Mouse (Mus musculus): ENCODE measurements around the gene Ran. TPM values are rescaled to one million over a fixed set of nuclear protein-coding genes. Genes with fewer than 3 reads are reported as not detected.

The Ran gene
- total and polyA plus RNA-seq, 2 experiments from 2014 or later = 312 to 330 TPM

GRCm38 (mm10) chr5:129049372-129049771 lies 29.5 kb downstream of the Ran start:
- Histone ChIP-seq H3K4me2 (ENCODE audit: low read depth) (0 out of 2 replicates have a peak overlapping the region, but pooled peaks have one; percentile 4), H3K4me3 (ENCODE audit: low read depth, low read length) (no peak overlapping the region), H3K36me3 (ENCODE audit: insufficient read depth) (no peaks in the 10 kb centered on the region), H3K27ac (ENCODE audit: low read depth, low read length) (peak overlapping the region; percentile 74), H3K4me1 (ENCODE audit: insufficient read depth) (peaks cover 20% of the 10 kb centered on the region), H3K9ac (no peak overlapping the region), H3K27me3 (ENCODE audit: insufficient read depth, low read length) (no peaks in the 10 kb centered on the region), H3K9me3 (ENCODE audit: low read length) (no peaks in the 10 kb centered on the region)
- DNase-seq (peak; percentile 90), ATAC-seq (peak; percentile 68)
- TF ChIP-seq CTCF (IDR thresholded peaks at IDR 0.05; ENCODE audit: low read depth) = no peak
- 39% methylated on average over 9 of the region's 9 CpGs for WGBS

GRCm38 (mm10) chr5:129051910-129052309 lies 32.0 kb downstream of the Ran start:
- 91% methylated on average over 3 of the region's 3 CpGs for WGBS
- DNase-seq (no peak), ATAC-seq (no peak)
- Histone ChIP-seq H3K36me3 (ENCODE audit: insufficient read depth) (no peaks in the 10 kb centered on the region), H3K9ac (no peak overlapping the region), H3K4me3 (ENCODE audit: low read depth, low read length) (no peak overlapping the region), H3K27me3 (ENCODE audit: insufficient read depth, low read length) (no peaks in the 10 kb centered on the region), H3K27ac (ENCODE audit: low read depth, low read length) (no peak overlapping the region), H3K4me2 (ENCODE audit: low read depth) (no peak overlapping the region), H3K9me3 (ENCODE audit: low read length) (no peaks in the 10 kb centered on the region), H3K4me1 (ENCODE audit: insufficient read depth) (peaks cover 16% of the 10 kb centered on the region)
- peak; percentile 31; the same call in 1 of the 2 replicates for TF ChIP-seq CTCF (IDR thresholded peaks at IDR 0.05; ENCODE audit: low read depth)

- Histone ChIP-seq H3K9me3 (ENCODE audit: low read length) (no peaks in the 10 kb centered on the region), H3K4me1 (ENCODE audit: insufficient read depth) (peaks cover 16% of the 10 kb centered on the region), H3K27ac (ENCODE audit: low read depth, low read length) (peak overlapping the region; percentile 76), H3K4me3 (ENCODE audit: low read depth, low read length) (no peak overlapping the region), H3K9ac (peak overlapping the region; percentile 43), H3K4me2 (ENCODE audit: low read depth) (peak overlapping the region; percentile 14), H3K27me3 (ENCODE audit: insufficient read depth, low read length) (no peaks in the 10 kb centered on the region), H3K36me3 (ENCODE audit: insufficient read depth) (no peaks in the 10 kb centered on the region)
- TF ChIP-seq CTCF (IDR thresholded peaks at IDR 0.05; ENCODE audit: low read depth) = no peak
- DNase-seq = peak; percentile 70
- ATAC-seq = peak; percentile 88
- WGBS = 5% methylated on average over 20 of the region's 20 CpGs
Measured at GRCm38 (mm10) chr5:129052636-129053355, 32.9 kb downstream of the Ran start.

- Histone ChIP-seq H3K4me3 (ENCODE audit: low read depth, low read length) (no peak overlapping the region), H3K27ac (ENCODE audit: low read depth, low read length) (no peak overlapping the region), H3K9ac (no peak overlapping the region), H3K4me2 (ENCODE audit: low read depth) (no peak overlapping the region), H3K27me3 (ENCODE audit: insufficient read depth, low read length) (no peaks in the 10 kb centered on the region), H3K36me3 (ENCODE audit: insufficient read depth) (no peaks in the 10 kb centered on the region), H3K4me1 (ENCODE audit: insufficient read depth) (peaks cover 8% of the 10 kb centered on the region; the same call in 1 of the 2 replicates), H3K9me3 (ENCODE audit: low read length) (no peaks in the 10 kb centered on the region)
- 88% methylated on average over 9 of the region's 9 CpGs for WGBS
- no peak for TF ChIP-seq CTCF (IDR thresholded peaks at IDR 0.05; ENCODE audit: low read depth)
- no peak for DNase-seq
- no peak for ATAC-seq
Measured at GRCm38 (mm10) chr5:129054675-129055284, 34.9 kb downstream of the Ran start.

GRCm38 (mm10) chr5:129059116-129059515 lies 39.2 kb downstream of the Ran start:
- H3K9me3 ChIP-seq (ENCODE audit: low read length) = no peaks in the 10 kb centered on the region
- ATAC-seq (no peak), DNase-seq (no peak)
- no peaks in the 10 kb centered on the region for H3K27me3 ChIP-seq (ENCODE audit: insufficient read depth, low read length)
- WGBS = 91% methylated on average over 3 of the region's 3 CpGs
- H3K9ac ChIP-seq = no peak overlapping the region
- TF ChIP-seq CTCF (IDR thresholded peaks at IDR 0.05; ENCODE audit: low read depth) = no peak
- H3K27ac ChIP-seq (ENCODE audit: low read depth, low read length) = no peak overlapping the region
- H3K36me3 ChIP-seq (ENCODE audit: insufficient read depth) = no peaks in the 10 kb centered on the region
- peaks cover 4% of the 10 kb centered on the region; the same call in 1 of the 2 replicates for H3K4me1 ChIP-seq (ENCODE audit: insufficient read depth)
- no peak overlapping the region for H3K4me2 ChIP-seq (ENCODE audit: low read depth)
- H3K4me3 ChIP-seq (ENCODE audit: low read depth, low read length) = no peak overlapping the region

- no peaks in the 10 kb centered on the region for H3K9me3 ChIP-seq (ENCODE audit: low read length)
- H3K4me2 ChIP-seq (ENCODE audit: low read depth) = 0 out of 2 replicates have a peak overlapping the region, but pooled peaks have one; percentile 0
- no peak overlapping the region for H3K27ac ChIP-seq (ENCODE audit: low read depth, low read length)
- WGBS = 20% methylated on average over 13 of the region's 13 CpGs
- H3K9ac ChIP-seq = no peak overlapping the region
- peaks cover 4% of the 10 kb centered on the region; the same call in 1 of the 2 replicates for H3K4me1 ChIP-seq (ENCODE audit: insufficient read depth)
- no peaks in the 10 kb centered on the region for H3K36me3 ChIP-seq (ENCODE audit: insufficient read depth)
- peak; percentile 88 for TF ChIP-seq CTCF (IDR thresholded peaks at IDR 0.05; ENCODE audit: low read depth)
- peak; percentile 64 for ATAC-seq
- DNase-seq = peak; percentile 88
- H3K4me3 ChIP-seq (ENCODE audit: low read depth, low read length) = no peak overlapping the region
- no peaks in the 10 kb centered on the region for H3K27me3 ChIP-seq (ENCODE audit: insufficient read depth, low read length)
Measured at GRCm38 (mm10) chr5:129061579-129061978, 41.7 kb downstream of the Ran start.

All from forebrain, postnatal 0 days (tissue).